Mouse (Mus musculus) neural tube, postnatal 0 days (tissue): ENCODE results near the gene Rasl11a. TPM values are rescaled to one million over a fixed set of nuclear protein-coding genes. Genes with fewer than 3 reads are reported as not detected.

ENCODE experiments used
- polyA plus RNA-seq: library from polyadenylated mRNA; unstranded; fragments of >200 nt; fragmentation: Nextera tagmentation; extraction: Ambion mirVana; gene quantifications from 2 replicates; pipeline ENCODE4 v1.2.1, GENCODE M21; 2015

Rasl11a gene
- polyA plus RNA-seq = 14.8 and 16.2 TPM in 2 replicates

DNA sequence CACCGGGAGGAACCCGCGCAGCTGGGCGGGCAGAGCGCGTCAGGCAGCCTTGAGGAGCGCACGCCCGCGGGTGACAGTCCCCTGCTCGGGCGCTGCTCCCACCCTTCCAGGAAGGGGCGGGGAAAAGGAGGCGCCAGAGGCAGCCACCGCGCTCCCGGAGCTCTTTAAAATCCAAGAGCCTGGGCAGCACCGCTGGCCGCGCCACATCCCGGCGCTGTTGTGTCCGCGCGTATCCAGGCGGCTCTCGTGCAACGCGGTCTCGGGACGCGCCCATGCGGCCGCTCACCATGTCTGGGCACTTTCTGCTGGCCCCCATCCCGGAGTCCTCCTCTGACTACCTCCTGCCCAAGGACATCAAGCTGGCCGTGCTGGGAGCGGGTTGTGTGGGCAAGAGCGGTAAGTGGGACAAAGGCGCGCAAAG is at the start of gene Rasl11a:
Gene Rasl11a, plus strand, starts transcription at position 127 of the 421 bp plus-strand sequence.

DNA sequence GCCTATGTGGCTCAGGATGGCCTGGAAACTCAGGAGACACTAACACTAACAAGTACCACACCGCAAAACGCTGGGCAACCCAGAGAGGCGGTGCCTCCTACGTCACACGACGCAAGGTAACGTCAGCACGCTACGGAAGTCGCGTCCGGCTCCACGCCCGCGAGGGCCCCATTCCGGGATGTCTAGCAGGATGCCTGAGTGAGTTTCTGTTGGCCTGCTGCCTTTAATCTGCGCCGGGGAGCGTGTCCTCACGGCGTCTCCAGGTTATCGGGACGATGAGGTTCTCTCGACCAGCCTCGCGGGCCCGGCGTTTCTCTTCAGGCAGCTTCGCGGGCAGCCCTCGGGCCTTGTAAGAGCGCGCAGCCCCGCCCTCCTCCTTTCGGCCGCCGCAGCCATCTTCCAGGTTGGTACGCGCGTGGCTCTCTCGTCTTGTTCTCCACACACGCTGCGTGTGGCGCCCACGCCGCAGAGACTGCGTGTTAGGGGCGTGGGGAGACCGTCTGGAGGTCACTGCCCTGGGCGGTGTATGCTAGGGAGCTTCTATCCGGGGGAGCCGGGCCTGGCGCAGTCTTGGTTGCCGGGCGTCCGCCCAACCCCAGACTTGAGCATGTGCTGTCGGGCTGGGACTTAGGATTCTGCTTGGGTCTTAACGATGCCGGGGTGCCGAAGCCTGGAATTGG is 12.0 kb upstream of the Rasl11a start, which contains the start of gene Rpl21:
Gene Rpl21, plus strand, starts transcription at position 122 of the 680 bp plus-strand sequence.

Other genes with a start within 250 kb of the Rasl11a start
- gene Usp12, start 50.1 kb upstream of the Rasl11a start, polyA plus RNA-seq = 14.4 and 15.0 TPM in 2 replicates
- gene Rpl21, start 12.2 kb upstream of the Rasl11a start, polyA plus RNA-seq = 365 and 385 TPM in 2 replicates
- gene Gtf3a, start 103.6 kb downstream of the Rasl11a start, polyA plus RNA-seq = 93.9 and 96.1 TPM in 2 replicates
- gene Mtif3, start 118.7 kb downstream of the Rasl11a start, polyA plus RNA-seq = 26.9 and 32.9 TPM in 2 replicates
- 2.6 and 2.9 TPM in 2 replicates for gene Lnx2, start 231.5 kb downstream of the Rasl11a start, polyA plus RNA-seq
- gene Polr1d, start 232.0 kb downstream of the Rasl11a start, polyA plus RNA-seq = 93.9 and 103 TPM in 2 replicates